Mouse (Mus musculus): ENCODE results near the gene Aspscr1.

DNA sequence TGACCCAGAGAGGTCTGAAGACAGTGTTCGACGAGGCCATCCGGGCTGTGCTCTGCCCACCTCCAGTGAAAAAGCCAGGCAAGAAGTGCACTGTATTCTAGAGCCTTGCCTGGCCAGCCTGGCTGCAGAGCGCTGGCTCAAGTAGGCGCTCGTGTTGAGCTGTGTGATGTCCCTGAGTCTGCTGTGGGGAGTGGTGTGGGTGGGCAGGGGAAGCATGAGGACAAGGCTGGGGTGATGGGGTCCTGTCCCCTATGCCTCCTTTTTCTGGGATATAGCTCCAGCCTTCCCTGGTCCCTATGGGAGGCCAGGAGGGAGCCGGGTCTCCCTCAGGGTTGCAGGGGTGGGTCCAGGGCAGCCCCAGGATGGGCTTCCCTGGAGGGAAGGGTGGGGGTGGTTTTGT, 50.7 kb downstream of the Aspscr1 start:
- TF ChIP-seq CTCF (IDR thresholded peaks at IDR 0.05; ENCODE audit: low read depth, low read length): no peak
- no peak for TF ChIP-seq TAL1 (conservative IDR thresholded peaks at IDR 0.05; ENCODE audit: low read depth, low read length)
- TF ChIP-seq GATA1 (IDR thresholded peaks at IDR 0.05; ENCODE audit: borderline replicate concordance, low read length): no peak
- TF ChIP-seq POLR2AphosphoS5 (IDR thresholded peaks at IDR 0.05; ENCODE audit: insufficient replicate concordance, low read depth, low read length): no peak
- no peak for TF ChIP-seq GATA2 (IDR thresholded peaks at IDR 0.05; ENCODE audit: borderline replicate concordance, low read depth, low read length)

All from G1E (cell line).